In genomic region chr7:64011563-64012267, GRCm38 (mm10) we compare ENCODE assay signal across 8 mouse cellular contexts.
A peak's percentile ranks its signal among the peaks of the same experiment; 100 is the strongest.
DNase-seq lines count a peak whose midpoint lies in the region; ATAC-seq and TF ChIP-seq lines count a peak whose summit lies in the region.

No protein-coding gene starts in this region.

- H3K27ac ChIP-seq in heart, embryonic 16.5 days (ENCODE audit: low read length): peak overlapping the region; percentile 75
- no peak overlapping the region; the same call in 1 of the 2 replicates for H3K27ac ChIP-seq in hindbrain, embryonic 13.5 days

- H3K36me3 ChIP-seq in C2C12 (ENCODE audit: control insufficient read depth, insufficient read depth): no peaks in the 10 kb centered on the region
- no peaks in the 10 kb centered on the region for H3K36me3 ChIP-seq in heart, embryonic 16.5 days (ENCODE audit: control insufficient read depth, insufficient read depth)
- no peaks in the 10 kb centered on the region for H3K36me3 ChIP-seq in hindbrain, embryonic 13.5 days

- no peak overlapping the region; the same call in 1 of the 2 replicates for H3K4me2 ChIP-seq in heart, embryonic 16.5 days (ENCODE audit: low read depth, low read length)
- H3K4me2 ChIP-seq in hindbrain, embryonic 13.5 days: no peak overlapping the region

- peaks cover 11% of the 10 kb centered on the region for H3K4me1 ChIP-seq in heart, embryonic 16.5 days (ENCODE audit: control insufficient read depth, insufficient read depth, low read length)
- no peaks in the 10 kb centered on the region for H3K4me1 ChIP-seq in hindbrain, embryonic 13.5 days (replicated peaks)

- no peak for TF ChIP-seq CTCF in C2C12 (IDR thresholded peaks at IDR 0.05; ENCODE audit: control insufficient read depth, insufficient read depth, insufficient read length)

- H3K9me3 ChIP-seq in heart, embryonic 16.5 days (replicated peaks; ENCODE audit: control insufficient read depth, low read length): no peaks in the 10 kb centered on the region; the same call in 1 of the 2 replicates
- no peaks in the 10 kb centered on the region for H3K9me3 ChIP-seq in hindbrain, embryonic 13.5 days

- ATAC-seq in heart, embryonic 16.5 days (replicated peaks; ENCODE audit: extremely low read depth, insufficient read depth, low FRiP score): peak; percentile 62
- no peak for ATAC-seq in hindbrain, embryonic 13.5 days (ENCODE audit: low FRiP score)

- no peaks in the 10 kb centered on the region for H3K79me3 ChIP-seq in C2C12 (ENCODE audit: low read depth)

- no peak overlapping the region for H3K4me3 ChIP-seq in C2C12 (ENCODE audit: insufficient read depth, poor library complexity, severe bottlenecking)
- H3K4me3 ChIP-seq in heart, embryonic 16.5 days (ENCODE audit: low read length): no peak overlapping the region
- H3K4me3 ChIP-seq in hindbrain, embryonic 13.5 days: no peak overlapping the region

- H3K9ac ChIP-seq in heart, embryonic 16.5 days (ENCODE audit: low read length): no peak overlapping the region
- H3K9ac ChIP-seq in hindbrain, embryonic 13.5 days: no peak overlapping the region

- no peaks in the 10 kb centered on the region for H3K79me2 ChIP-seq in C2C12 (ENCODE audit: control insufficient read depth, insufficient read depth)

- no peak overlapping the region for H3ac ChIP-seq in C2C12 (ENCODE audit: control insufficient read depth, insufficient read length, low read depth)

- WGBS in heart, embryonic 16.5 days: 44% methylated on average over 13 of the region's 13 CpGs
- 78% methylated on average over 13 of the region's 13 CpGs for WGBS in hindbrain, embryonic 13.5 days

- no peaks in the 10 kb centered on the region for H3K27me3 ChIP-seq in C2C12 (ENCODE audit: control insufficient read depth, insufficient read depth, insufficient read length)
- H3K27me3 ChIP-seq in heart, embryonic 16.5 days (ENCODE audit: control insufficient read depth, insufficient read depth, low read length): no peaks in the 10 kb centered on the region
- H3K27me3 ChIP-seq in hindbrain, embryonic 13.5 days: no peaks in the 10 kb centered on the region

- DNase-seq in MEL-GATA-1-ER (ENCODE audit: extremely low read depth, low read depth): peak; percentile 97
- peak; percentile 81 for DNase-seq in lung, postnatal 25 days (ENCODE audit: low spot score)
- peak; percentile 66 to 70 for DNase-seq in thymus, postnatal 36 days
- no peak for DNase-seq in cerebellum, adult 8-10 months
- DNase-seq in layer of hippocampus, adult 11-12 months (ENCODE audit: low spot score): no peak

TF ChIP-seq in C2C12, 6 proteins besides CTCF, POLR2A, EP300 and RAD21:
- TF ChIP-seq MAX (IDR thresholded peaks at IDR 0.05): no peak
- peak; percentile 29 for TF ChIP-seq CEBPB (IDR thresholded peaks at IDR 0.05; ENCODE audit: low read depth)

Comparison
In these comparisons a context has a peak if more than half of its experiments do, and no peak if none do; other contexts are left out.
1. DNase-seq: peak in MEL-GATA-1-ER (single experiment), lung, postnatal 25 days (single experiment) and thymus, postnatal 36 days (2 of 2); none in cerebellum, adult 8-10 months (single experiment) and layer of hippocampus, adult 11-12 months (single experiment).